Mouse (Mus musculus) hindbrain, embryonic 15.5 days (tissue): ENCODE results near the gene Yipf2. TPM values are rescaled to one million over a fixed set of nuclear protein-coding genes. Genes with fewer than 3 reads are reported as not detected.
"Not testable (repeated sequence)": the region's sequence is repeated elsewhere in the genome, so short reads cannot be mapped to it uniquely, and the experiment has no call there.

Source experiments
- ATAC-seq: fragments of 200-750 bp; cut with Nextera tagmentation; 2 replicates; pipeline ENCODE4 v1.8.0; 2017; ENCODE audit warnings: low read depth, moderate number of reproducible peaks, moderate TSS enrichment; ENCODE audit not compliant: low FRiP score
- H3K27ac ChIP-seq: fragments of 300-500 bp; sonication (generic); replicated peaks from 2 replicates; pipeline ENCODE4 v1.5.1; 2015; ENCODE audit warnings: mild to moderate bottlenecking, inconsistent platforms
- H3K27me3 ChIP-seq: fragments of 300-500 bp; sonication (generic); 2 replicates; pipeline ENCODE4 v1.6.1; 2015; ENCODE audit warnings: control low read depth, inconsistent platforms
- H3K36me3 ChIP-seq: fragments of 300-500 bp; sonication (generic); 2 replicates; pipeline ENCODE4 v1.6.1; 2015; ENCODE audit warnings: control low read depth, inconsistent platforms
- H3K4me1 ChIP-seq: fragments of 300-500 bp; sonication (generic); replicated peaks from 2 replicates; pipeline ENCODE4 v1.6.1; 2015; ENCODE audit warnings: control low read depth, inconsistent platforms
- H3K4me2 ChIP-seq: fragments of 300-500 bp; sonication (generic); 2 replicates; pipeline ENCODE4 v1.6.1; 2015; ENCODE audit warnings: moderate library complexity, mild to moderate bottlenecking, inconsistent platforms
- H3K4me3 ChIP-seq: fragments of 300-500 bp; sonication (generic); 2 replicates; pipeline ENCODE4 v1.5.1; 2015; ENCODE audit warnings: mild to moderate bottlenecking, inconsistent platforms
- H3K9ac ChIP-seq: fragments of 300-500 bp; sonication (generic); 2 replicates; pipeline ENCODE4 v1.6.1; 2015; ENCODE audit warnings: inconsistent platforms
- H3K9me3 ChIP-seq: fragments of 300-500 bp; sonication (generic); 2 replicates; pipeline ENCODE4 v1.6.1; 2016; ENCODE audit warnings: control low read depth, inconsistent platforms
- WGBS: fragments of 180-500 bp; shearing (Covaris S2); methylation state at CpG from one replicate; pipeline ENCODE4 v1.1.7; 2015; 5-methylcytosine and 5-hydroxymethylcytosine counted together
- microRNA counts: library from miRNA; unstranded; fragments of <30 nt; microRNA quantifications from one replicate; lab custom pipeline; 2016
- microRNA-seq: library from miRNA; unstranded; fragments of <30 nt; microRNA quantifications from one replicate; pipeline ENCODE4, GENCODE M21; 2016
- polyA plus RNA-seq: library from polyadenylated mRNA; unstranded; fragments of >200 nt; fragmentation: Nextera tagmentation; extraction: Ambion mirVana; gene quantifications from 2 replicates; pipeline ENCODE4 v1.2.1, GENCODE M21; 2015

The Yipf2 gene
- polyA plus RNA-seq, 1 experiment from 2014 or later, result 25.1 TPM

DNA sequence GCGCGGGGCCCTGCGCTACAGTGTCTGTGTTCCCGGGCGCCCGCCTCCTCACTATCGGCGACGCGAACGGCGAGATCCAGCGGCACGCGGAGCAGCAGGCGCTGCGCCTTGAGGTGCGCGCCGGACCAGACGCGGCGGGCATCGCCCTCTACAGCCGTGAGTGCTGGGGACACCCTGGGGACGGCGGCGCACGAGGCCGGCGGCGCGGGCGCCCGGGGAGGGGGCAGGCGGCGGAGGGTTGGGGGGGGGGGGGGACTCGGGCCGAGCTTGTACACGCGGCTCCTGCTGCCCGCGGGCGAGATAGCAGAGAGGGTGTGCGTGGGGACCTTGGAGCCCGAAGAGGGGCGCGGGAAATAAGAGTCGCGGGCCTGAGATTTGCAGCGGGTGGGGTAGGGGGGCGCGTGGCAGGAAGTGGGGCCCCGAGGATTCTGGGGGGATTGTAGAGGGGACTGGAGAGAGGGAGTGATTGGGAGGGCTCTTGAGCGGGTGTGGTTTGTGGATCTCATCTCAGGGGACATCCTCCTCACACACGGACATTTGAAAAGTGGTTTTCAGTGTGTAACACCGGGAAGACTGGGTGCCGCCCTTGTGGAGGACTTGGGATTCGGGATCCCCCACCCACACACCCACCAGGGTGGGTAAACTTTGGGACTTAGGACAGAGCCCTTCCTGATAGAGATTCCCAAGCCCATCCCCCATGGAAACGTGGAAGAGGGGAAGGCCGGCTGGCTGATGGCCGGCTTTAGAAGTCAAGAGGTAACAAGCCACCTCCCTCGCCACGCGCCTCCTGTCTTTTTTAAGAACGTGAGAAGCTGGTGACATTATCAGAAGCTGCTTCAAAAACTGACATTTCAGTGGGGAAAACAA lies 45.3 kb downstream of the Yipf2 start:
- H3K27me3 ChIP-seq, result no peaks in the 10 kb centered on the region

DNA sequence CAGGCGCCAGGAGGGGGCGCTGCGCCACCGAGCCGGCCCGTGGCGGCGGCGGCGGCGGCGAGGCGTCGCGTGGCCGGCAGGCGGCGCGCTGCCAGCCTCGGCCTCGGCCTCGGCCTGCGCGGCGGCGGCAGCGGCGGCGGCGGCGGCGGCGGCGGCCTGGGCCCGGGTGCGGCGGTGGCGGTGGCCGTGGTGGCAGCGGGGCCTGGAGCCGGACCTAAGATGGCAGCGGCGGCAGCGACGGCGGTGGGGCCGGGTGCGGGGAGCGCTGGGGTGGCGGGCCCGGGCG lies 45.9 kb downstream of the Yipf2 start, which contains the start of gene Carm1:
Carm1 (plus strand) TSS at position 106 of the 286 bp plus-strand sequence.
- Histone ChIP-seq H3K4me3 (peak within 1 kb of the TSS; percentile 87), H3K9me3 (no peaks in the 10 kb centered on the region), H3K36me3 (no peaks in the 10 kb centered on the region; the same call in 1 of the 2 replicates), H3K27ac (peak within 1 kb of the TSS; percentile 99), H3K4me2 (peak within 1 kb of the TSS; percentile 61), H3K27me3 (no peaks in the 10 kb centered on the region), H3K9ac (peak within 1 kb of the TSS; percentile 95), H3K4me1 (peaks cover 24% of the 10 kb centered on the region)
- under 1% methylated on average over 47 of the region's 52 CpGs for WGBS
- ATAC-seq, result no peak; the same call in 1 of the 2 replicates

More for the DNA sequence above, 45.3 kb downstream of the Yipf2 start:
- Histone ChIP-seq H3K36me3 (no peaks in the 10 kb centered on the region; the same call in 1 of the 2 replicates), H3K27ac (peak overlapping the region; percentile 99), H3K4me3 (peak overlapping the region; percentile 87), H3K4me2 (peak overlapping the region; percentile 61), H3K4me1 (peaks cover 24% of the 10 kb centered on the region), H3K9ac (peak overlapping the region; percentile 95), H3K9me3 (no peaks in the 10 kb centered on the region)
- WGBS, result under 1% methylated on average over 45 of the region's 66 CpGs
- peak; percentile 33 for ATAC-seq

DNA sequence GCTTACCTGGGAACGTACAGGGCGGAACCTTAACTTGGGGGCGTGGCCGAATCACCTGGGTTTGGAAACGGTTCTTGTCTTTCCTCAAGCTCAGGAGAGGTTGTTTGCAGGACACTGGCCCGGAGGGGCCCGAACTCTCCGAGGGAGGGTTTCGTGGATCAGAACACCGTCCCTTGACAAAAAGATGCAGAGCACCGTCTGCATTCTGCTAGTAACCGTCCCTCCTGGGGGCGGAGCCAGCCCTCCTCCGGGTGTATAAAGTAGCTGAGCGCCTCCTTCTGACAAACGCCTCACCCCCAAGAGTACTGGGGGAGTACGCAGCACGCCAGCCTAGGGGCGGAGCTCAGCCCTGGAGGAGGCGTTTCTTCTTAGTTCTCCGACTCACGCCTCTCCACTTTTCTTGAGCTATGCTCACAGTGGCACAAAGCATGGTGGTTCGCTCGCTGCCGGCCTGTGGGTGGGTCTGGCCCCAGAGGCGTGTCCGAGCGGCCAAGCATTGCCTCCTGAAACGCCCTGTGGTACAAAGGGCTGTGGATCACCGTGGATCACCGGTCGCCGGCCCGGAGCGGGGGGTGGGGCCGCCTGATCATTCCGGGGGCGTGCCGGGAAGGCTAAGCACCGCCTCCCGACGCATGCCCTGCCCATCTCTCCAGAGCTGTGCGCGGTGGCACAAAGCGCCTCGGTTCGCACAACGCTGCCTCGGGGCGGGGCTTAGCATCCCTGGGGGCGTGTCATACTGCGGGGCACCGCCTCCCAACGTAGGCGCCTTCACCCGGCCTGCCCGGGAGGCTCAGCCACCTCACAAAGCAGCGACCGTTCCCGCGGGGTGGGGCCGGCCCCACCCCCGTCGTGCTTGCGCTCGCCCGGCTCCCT lies 46.5 kb downstream of the Yipf2 start:
- peaks cover 24% of the 10 kb centered on the region for H3K4me1 ChIP-seq
- H3K27me3 ChIP-seq, result no peaks in the 10 kb centered on the region
- H3K27ac ChIP-seq, result peak overlapping the region; percentile 99
- peak overlapping the region; percentile 61 for H3K4me2 ChIP-seq
- no peaks in the 10 kb centered on the region; the same call in 1 of the 2 replicates for H3K36me3 ChIP-seq
- under 1% methylated on average over 64 of the region's 67 CpGs for WGBS
- no peaks in the 10 kb centered on the region for H3K9me3 ChIP-seq
- ATAC-seq, result peak; percentile 95
- H3K4me3 ChIP-seq, result peak overlapping the region; percentile 87
- peak overlapping the region; percentile 95 for H3K9ac ChIP-seq

DNA sequence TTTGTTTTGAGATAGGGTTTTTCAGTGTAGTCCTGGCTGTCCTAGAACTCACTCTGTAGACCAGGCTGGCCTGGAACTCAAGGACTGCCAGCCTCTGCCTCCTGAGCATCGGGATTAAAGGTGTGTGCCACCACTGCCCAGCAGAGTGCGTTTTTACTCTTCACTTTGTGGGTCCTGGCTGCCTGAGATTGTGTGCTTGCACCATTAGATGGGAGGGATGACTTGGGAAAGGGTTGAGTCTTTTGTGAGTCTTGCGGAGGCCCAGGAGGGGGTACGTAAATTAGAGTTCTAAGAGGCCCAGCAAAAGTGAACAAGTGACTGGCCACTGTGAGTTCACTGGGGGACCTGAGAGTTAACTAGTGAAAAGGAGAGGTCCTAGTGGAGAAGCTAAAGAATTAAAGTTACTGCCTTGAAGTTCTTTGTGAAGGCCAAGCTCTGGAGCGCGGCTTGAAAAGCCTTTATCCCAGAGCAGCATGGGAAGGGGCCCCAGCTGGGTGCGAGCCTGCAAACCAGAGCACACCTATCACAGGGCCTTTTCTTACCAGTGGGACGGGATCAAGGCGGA lies 47.2 kb downstream of the Yipf2 start:
- peak overlapping the region; percentile 99 for H3K27ac ChIP-seq
- peaks cover 24% of the 10 kb centered on the region for H3K4me1 ChIP-seq
- WGBS, result 4% methylated on average over 9 of the region's 9 CpGs
- H3K4me3 ChIP-seq, result peak overlapping the region; percentile 87
- no peaks in the 10 kb centered on the region; the same call in 1 of the 2 replicates for H3K36me3 ChIP-seq
- H3K9me3 ChIP-seq, result no peaks in the 10 kb centered on the region
- peak overlapping the region; percentile 61 for H3K4me2 ChIP-seq
- H3K9ac ChIP-seq, result peak overlapping the region; percentile 52
- peak; percentile 50 for ATAC-seq
- no peaks in the 10 kb centered on the region for H3K27me3 ChIP-seq

DNA sequence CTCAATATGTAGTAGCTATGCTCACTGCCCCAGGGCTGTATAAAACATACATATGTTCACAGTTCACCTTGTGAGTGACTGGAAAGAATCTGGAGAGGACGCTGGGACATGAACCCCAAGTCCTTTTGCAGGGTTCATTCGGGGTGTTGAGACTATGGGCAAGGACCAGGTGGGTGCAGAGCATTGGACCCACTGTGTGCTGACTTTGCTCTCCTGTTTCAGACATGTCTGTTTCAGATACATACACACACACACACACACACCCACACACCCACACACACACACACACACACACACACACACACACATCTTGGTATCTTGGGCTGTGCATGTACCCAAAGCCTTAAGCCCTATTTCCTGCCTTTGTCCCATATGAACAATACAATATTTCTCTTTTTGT lies 50.6 kb downstream of the Yipf2 start:
- H3K9me3 ChIP-seq, ATAC-seq: not testable (repeated sequence)

DNA sequence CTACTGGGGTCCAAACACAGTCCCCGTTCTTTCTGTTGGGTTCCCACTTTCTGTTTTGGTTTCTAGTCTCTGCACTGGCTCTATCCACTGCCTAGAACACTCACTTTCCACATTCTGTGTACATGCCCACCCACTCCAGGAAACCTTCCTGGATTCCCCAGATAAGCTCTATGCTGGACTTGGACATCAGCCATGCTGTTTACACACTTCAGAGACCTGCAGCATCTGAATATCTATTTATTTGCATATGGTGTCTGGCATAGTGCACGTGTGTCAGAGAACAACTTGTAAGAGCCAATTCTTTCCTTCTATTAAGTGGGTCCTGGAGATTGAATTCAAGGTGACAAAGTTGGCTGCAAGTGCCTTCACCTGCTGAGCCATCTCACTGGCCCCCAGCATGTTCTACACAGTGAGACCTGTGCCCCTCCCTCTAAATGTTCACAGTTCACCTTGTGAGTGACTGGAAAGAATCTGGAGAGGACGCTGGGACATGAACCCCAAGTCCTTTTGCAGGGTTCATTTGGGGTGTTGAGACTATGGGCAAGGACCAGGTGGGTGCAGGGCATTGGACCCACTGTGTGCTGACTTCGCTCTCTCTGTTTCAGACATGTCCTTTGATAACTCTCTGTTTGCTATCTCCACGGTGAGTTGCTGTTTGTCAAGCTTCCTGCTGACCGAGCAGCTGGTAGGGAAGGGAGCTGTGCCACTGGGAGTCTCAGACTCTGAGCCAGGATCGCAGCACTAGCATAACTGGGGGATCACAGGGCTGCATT lies 52.5 kb downstream of the Yipf2 start:
- H3K9me3 ChIP-seq, result no peaks in the 10 kb centered on the region
- H3K4me2 ChIP-seq, result no peak overlapping the region
- no peak for ATAC-seq
- H3K27me3 ChIP-seq, result no peaks in the 10 kb centered on the region
- H3K9ac ChIP-seq, result no peak overlapping the region
- H3K4me1 ChIP-seq, result peaks cover 2% of the 10 kb centered on the region; the same call in 1 of the 2 replicates
- no peak overlapping the region for H3K4me3 ChIP-seq
- no peak overlapping the region for H3K27ac ChIP-seq
- H3K36me3 ChIP-seq, result no peaks in the 10 kb centered on the region
- 75% methylated on average over 7 of the region's 7 CpGs for WGBS

More for the DNA sequence above, 50.6 kb downstream of the Yipf2 start:
- H3K9ac ChIP-seq, H3K4me2 ChIP-seq, H3K27me3 ChIP-seq, H3K4me3 ChIP-seq, H3K27ac ChIP-seq, H3K36me3 ChIP-seq, H3K4me1 ChIP-seq: not testable (repeated sequence)
- 94% methylated on average over 2 of the region's 2 CpGs for WGBS

MicroRNAs within 50 kb of the gene (microRNA counts, 519-probe panel; counts per million panel counts)
- not detected for microRNA mmu-miR-1946b (lab: Ali Mortazavi, UCI)

Small RNA genes lying within 50 kb of the gene (microRNA-seq; reads per million reads assigned to microRNA genes)
- gene Mir1946b, result not detected

Other genes with a start within 250 kb of the Yipf2 start
- 209 and 215 TPM in 2 replicates for gene Ilf3, start 225.0 kb downstream of the Yipf2 start, polyA plus RNA-seq
- 53.2 and 55.8 TPM in 2 replicates for gene Qtrt1, start 181.0 kb downstream of the Yipf2 start, polyA plus RNA-seq
- 65.0 and 73.1 TPM in 2 replicates for gene Dnm2, start 167.9 kb downstream of the Yipf2 start, polyA plus RNA-seq
- gene Tmed1, start 82.6 kb downstream of the Yipf2 start, polyA plus RNA-seq, result 58.7 and 62.9 TPM in 2 replicates
- gene AB124611, start 66.7 kb downstream of the Yipf2 start, polyA plus RNA-seq, result 2.5 and 3.1 TPM in 2 replicates
- 42.6 and 46.1 TPM in 2 replicates for gene Carm1, start 45.9 kb downstream of the Yipf2 start, polyA plus RNA-seq
- gene Timm29, start 106 bp downstream of the Yipf2 start, polyA plus RNA-seq, result 60.1 and 61.8 TPM in 2 replicates
- gene Smarca4, start 23.3 kb upstream of the Yipf2 start, polyA plus RNA-seq, result 126 and 139 TPM in 2 replicates
- 15.6 and 18.3 TPM in 2 replicates for gene Ldlr, start 130.7 kb upstream of the Yipf2 start, polyA plus RNA-seq
- gene Spc24, start 167.5 kb upstream of the Yipf2 start, polyA plus RNA-seq, result 26.4 and 27.2 TPM in 2 replicates
- gene Kank2, start 205.9 kb upstream of the Yipf2 start, polyA plus RNA-seq, result 5.2 and 5.8 TPM in 2 replicates
- 0.88 TPM in 2 replicates for gene Angptl8, start 242.7 kb upstream of the Yipf2 start, polyA plus RNA-seq